Mouse (Mus musculus): Measurements from ENCODE around the gene Relch. TPM values are rescaled to one million over a fixed set of nuclear protein-coding genes. Genes with fewer than 3 reads are reported as not detected.
"Not testable (repeated sequence)": the region's sequence is repeated elsewhere in the genome, so short reads cannot be mapped to it uniquely, and the experiment has no call there.

The Relch gene
- total RNA-seq, 2 experiments from 2014 or later = 8.4 to 9.7 TPM

DNA sequence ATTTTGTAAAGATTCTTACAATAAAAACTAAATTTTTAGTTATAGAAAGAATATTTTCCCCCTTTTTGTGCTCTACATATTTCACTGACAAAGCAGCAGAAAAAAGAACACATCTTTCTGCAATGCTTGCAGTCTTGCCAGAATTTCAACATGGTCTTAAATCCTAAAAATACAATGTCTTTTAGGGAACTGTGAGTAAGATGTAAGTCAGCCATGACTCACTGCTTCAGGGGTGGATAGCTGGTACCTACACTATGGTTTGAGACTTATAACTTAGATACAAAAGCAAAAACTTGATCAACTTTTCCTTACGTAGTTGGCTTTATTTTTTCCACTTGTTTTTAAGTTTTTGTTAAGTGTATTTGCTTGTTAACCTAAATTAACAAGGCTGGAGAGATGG is 78.8 kb downstream of the Relch start:
- DNase-seq (ENCODE audit: low spot score) = no peak

DNA sequence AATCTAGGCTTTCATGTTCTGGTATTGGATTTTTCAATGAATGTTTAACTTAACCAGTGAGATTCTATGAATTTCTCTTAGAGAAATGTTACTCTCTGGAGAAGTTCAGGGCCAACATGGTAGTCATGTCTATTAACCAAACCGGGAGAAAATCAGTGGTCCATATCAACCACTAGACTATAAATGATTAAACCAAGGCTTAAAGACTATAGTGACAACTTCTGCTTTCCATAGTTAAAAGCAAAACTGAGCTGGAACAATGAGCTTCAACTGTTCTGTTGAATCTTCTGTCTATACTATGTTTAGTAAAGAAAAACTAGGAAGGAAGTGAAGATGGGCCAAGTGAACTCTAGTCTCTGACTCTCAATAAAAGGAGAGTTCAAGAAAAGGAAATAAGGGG is 82.8 kb downstream of the Relch start:
- no peak for DNase-seq (ENCODE audit: low spot score)

GRCm38 (mm10) chr1:105746858-105747596 is 83.4 kb downstream of the Relch start:
- DNase-seq (ENCODE audit: low spot score) = no peak

- DNase-seq (ENCODE audit: low spot score) = no peak
Measured at GRCm38 (mm10) chr1:105748091-105748799, 84.6 kb downstream of the Relch start.

DNA sequence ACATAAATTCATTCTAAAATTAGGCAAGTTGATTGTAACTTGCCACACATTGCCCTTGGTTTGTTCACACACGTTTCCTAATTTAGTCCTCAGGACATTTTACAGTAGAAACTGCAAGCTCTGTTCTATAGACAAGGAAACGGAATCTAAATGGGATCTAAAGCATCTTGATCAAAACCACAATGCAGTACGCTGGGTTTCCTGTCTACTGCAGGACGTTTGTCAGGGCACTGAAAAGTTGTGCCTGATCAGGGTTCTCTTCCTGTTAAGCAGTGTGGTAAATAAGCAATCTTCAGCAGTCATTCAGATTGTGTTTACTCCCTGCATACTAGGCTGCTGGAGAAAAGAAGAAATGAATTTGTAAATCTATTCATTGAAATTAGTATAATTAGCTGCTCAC is 88.5 kb downstream of the Relch start:
- DNase-seq (ENCODE audit: low spot score) = no peak

- DNase-seq (ENCODE audit: low spot score) = no peak
Measured at GRCm38 (mm10) chr1:105752944-105753343, 89.3 kb downstream of the Relch start.

GRCm38 (mm10) chr1:105758798-105759197 is 95.1 kb downstream of the Relch start:
- no peak for DNase-seq (ENCODE audit: low spot score)

DNA sequence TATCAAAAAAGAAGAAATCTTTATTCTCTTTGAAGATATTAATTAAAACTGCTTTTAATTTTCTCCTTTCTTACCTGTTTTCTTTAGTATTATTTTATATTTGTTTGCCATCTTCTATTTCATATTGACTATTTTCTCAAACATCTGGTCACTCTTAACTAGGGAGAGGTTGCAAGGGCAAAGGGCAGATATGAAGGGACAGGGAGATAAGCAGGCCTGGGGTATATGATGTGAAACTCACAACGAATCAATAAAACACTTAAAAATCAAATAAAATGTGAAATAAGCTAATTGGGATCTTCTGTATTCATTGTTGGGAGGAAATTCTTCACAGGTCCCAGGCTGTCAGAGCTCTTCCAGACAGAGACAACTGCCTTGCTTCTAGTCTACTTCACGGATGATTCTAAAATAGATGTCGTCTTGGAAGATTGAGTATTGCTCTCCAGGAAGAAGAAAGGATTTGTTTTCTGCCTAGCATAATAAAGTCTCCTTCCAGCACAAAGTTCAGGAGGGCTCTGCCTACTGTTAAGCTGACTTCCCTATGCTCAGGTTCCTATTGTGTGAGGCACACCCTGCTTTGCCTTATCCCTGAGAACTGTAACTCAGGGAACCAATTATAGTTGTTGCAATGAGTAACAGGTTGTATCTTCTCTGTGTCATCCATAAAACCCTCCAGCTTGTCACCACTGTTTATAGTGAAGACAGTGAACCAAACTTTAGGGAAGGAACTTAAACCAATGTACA is 95.9 kb downstream of the Relch start:
- DNase-seq (ENCODE audit: low spot score) = no peak

- DNase-seq (ENCODE audit: low spot score) = no peak
Measured at GRCm38 (mm10) chr1:105765586-105765985, 101.9 kb downstream of the Relch start.

DNA sequence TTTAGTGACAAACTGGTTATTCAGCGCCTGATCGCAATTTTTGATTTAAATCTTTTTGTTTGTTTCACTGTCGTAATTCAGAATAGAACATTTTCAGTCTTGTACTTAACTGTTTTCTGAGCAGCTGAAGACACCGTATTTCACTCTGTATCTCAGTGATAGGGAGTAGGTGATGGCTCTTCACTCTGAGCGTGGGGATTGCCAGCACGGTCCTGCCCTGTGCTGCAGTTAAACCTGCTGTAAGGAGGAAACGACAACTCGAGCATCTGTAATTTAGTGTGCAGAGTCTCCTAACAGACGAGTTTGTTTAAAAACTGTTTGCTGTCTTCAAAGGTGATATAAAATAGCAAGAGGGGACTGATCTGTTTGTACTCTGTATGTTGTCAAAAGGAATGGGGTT is 102.4 kb downstream of the Relch start:
- not testable (repeated sequence) for DNase-seq (ENCODE audit: low spot score)

- DNase-seq (ENCODE audit: low spot score) = no peak
Measured at GRCm38 (mm10) chr1:105768397-105768796, 104.7 kb downstream of the Relch start.

DNA sequence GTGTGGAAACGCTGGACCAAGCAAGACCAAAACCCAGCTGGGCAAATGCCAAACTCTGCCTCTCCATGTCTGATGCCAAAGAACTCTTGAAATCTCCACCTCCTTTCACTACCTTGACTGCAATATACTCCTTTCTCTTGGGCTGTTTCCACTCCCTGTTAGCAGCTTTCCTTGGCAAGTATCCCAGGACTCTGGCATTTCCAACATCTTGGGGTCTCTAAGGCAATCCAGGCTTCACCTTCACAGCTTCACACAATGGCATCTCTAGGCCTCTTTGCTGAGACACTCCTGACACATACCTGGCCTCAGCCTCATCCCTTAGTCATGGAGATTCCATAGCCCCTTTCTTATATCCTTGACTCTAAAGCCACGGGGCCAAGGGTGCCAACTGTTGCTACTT is 107.0 kb downstream of the Relch start:
- no peak for DNase-seq (ENCODE audit: low spot score)

- no peak for DNase-seq (ENCODE audit: low spot score)
Measured at GRCm38 (mm10) chr1:105776426-105776825, 112.8 kb downstream of the Relch start.

DNA sequence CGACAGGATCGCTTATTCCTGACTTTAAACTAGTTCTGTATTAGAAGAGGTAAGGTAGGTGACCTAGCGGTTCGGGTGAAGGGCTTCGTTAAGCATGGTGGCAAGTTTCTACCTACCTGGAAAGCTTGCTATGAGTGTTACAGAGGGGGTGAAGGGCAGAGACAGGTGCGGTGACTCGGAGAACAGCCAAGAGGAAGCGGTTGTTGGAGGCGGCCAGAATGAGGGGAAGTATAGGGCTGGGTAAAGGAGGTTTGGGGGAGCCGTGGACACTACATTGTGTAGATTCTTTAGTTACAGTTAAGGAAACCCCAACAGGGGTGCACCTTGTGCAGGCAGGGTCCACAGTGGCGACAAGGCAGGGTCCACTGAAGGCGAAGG is 116.4 kb downstream of the Relch start:
- no peak for DNase-seq (ENCODE audit: low spot score)

DNA sequence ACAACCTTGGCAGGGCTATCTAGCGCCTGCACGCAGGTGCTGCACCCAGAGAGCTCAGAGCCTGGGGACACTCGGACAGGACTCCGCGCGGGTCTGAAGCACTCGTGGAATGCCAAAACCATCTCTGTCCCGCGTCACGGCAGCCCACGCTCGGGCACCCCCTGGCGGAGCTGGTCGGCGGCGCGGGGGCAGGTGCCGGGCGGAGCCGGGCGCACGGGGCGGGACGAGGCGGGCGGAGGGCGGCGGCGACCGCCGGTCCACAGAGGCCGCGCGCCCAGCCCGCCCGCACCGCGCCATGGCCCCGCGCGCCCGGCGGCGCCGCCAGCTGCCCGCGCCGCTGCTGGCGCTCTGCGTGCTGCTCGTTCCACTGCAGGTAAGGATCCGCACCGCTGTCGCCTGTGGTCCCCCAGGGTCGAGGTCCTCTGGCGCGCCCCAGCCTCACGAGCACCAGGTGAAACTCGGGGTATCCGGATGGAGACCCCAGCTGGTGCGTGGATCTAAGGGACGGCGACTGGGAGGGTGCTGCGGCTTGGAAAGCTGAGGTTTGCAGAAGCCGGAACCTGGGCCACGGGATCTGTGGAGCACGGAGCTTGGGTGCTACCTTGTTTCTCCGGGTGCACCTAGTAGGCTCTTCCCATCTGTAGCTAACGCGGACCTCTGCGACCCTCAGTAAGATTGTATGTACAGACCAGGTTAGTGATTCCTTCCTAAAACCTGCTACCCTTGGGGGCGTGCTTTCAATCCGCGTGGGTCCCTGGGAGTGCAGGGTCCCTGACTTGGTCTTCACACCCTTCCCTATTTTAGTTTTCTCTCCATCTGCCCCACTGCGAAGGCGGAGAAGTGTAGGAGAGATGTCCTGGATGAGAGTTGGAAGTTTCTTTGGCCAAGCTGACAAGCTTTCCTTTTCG is 117.0 kb downstream of the Relch start, which contains the start of gene Tnfrsf11a:
Gene Tnfrsf11a (plus strand): TSS at position 262 of the 908 bp plus-strand sequence.
- peak; percentile 36 for DNase-seq (ENCODE audit: low spot score)

DNA sequence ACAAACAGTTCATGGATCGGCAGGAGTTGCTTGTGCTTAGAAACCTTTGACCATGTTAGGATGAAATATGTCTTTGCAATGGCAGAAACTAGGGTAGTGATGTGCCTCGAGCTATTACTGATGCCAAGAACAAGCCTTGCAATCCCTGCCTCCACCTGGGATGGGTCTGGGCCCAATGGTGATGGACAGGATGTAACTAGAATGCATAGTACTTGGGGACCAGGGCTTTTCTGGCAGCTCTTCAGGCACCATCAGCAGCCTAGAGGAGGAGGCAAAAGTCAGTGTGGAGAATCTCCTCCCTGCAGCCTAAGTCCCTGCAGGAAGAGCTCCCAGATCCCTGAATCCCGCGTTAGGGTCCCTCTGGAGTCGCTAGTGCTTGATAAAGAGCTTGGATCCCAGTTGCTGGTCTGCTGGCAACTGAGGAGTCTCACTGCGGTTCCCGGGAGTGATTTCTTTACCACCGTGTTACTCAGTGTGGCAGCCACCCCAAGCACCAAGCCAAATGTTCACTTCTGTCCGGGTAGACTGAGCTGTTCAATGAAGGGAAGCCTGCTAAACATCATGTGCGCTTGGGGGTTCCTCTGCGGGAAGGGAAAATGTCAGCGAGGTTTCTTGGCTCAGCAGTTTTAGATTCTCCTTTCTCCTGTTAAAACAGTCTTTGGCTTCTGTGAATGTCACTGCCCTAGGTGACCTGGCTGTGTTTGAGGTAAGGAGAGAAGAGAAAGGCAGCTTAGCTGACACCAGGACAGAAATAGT is 117.9 kb downstream of the Relch start:
- no peak for DNase-seq (ENCODE audit: low spot score)

DNA sequence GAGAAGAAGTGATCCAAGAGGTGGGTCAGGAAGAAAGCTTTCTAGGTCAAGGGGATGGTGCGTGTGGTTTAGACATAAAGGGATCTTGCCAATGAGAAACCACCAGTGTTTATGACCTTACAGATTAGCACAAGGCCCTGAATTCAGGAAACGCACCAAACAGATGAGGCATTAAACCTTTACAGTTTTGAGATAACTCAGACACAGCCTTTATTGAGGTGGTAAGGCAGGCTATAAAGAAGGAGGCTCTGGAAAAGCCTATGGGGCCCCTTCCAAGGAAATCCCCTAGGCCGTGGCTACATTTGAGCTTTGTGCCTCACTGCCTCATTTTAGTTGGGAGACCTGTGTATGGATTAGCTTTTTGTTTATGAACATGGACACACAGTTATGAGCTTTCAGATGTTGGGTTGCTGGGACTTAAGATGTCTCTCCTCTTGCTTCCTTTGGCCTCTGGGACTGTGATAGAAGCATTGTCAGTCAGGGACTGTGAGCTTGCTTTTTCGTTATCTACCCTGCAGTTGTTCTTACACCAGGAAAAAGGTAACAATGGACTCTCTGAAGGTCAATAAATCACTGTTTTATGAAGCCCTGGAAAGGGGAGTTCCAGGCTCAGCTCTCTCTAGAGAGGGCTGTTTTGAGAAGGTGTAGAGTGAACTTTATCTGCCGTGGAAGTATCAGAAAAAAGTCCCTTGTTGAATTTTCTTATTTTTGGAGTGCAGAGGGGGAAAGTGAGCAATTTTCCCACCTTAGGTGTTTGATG is 120.8 kb downstream of the Relch start:
- DNase-seq (ENCODE audit: low spot score) = no peak

DNA sequence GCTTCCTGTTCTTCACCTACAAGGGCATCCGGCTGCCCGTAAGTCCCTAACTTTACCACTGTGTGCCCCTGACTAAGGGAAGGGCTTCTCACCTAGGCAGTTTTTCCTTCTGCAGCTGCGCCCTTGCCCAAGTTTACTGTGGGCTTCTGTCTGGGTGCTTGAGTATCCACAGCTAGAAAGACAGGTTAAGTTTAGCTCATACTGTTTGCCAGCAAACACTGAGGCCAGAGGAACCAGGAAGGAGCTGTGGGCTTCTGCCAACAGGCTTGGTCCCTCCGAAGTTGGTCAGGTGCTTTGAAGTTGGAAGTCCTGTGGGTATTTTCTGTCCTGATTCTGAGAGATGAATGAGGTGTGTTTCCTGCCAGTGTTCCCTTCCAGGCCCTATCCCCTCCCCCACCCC is 121.5 kb downstream of the Relch start:
- no peak for DNase-seq (ENCODE audit: low spot score)

GRCm38 (mm10) chr1:105786731-105787357 is 123.2 kb downstream of the Relch start:
- no peak for DNase-seq (ENCODE audit: low spot score)
